Mouse (Mus musculus) urinary bladder, postnatal 10 days (tissue): Measurements from ENCODE around the gene Uvrag.

Source experiments
- DNase-seq: peaks from one replicate; pipeline ENCODE4 v3.0.0; 2022; ENCODE audit warnings: low spot score

The Uvrag gene

DNA sequence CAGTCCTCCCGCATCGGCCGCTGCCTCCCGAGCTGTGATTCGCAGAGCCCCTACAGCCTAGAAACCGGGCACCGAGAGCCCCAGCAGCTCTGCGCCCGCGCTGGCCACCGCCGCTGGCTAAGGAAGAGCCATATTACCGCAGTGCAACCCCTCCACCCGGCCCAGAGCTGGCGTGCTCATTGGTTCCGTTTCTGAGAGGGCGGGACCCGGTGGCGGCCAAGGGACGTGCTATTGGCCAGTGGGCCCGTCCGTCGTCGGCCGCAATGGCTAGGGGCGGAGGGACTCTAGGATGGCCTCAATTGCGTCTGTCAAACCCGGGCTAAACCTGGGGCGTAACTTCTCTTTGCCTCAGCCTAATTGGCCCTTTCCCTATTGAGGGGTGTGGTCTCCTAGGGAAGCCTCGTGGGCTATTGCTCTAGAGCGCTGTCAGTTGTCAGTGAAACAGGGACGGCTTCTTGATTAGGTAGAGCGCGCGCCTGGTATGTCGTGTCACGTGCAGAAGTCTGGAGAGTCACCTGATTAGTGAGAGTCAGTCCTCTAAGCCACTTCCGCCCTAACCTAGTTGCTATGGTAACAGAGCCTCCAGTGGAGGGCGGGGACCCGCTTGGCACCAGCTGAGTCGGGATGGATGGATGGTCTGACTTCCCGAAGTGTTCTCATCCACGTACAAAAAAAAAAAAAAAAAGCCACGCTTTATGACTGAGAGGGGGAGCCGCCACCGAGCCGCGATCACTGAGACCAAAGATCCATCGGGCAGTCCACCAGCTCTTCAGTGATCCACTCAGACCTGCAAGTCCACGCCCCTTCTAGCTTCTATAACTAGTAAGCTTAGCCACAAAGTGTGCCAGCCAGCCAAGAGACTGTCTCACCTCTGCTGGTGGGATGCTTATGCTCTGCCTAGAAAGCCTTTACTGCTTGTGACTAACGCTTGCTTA is at the start of gene Uvrag:
Gene Uvrag (minus strand): TSS at position 158 of the 935 bp plus-strand sequence.
- DNase-seq: peak; percentile 98

DNA sequence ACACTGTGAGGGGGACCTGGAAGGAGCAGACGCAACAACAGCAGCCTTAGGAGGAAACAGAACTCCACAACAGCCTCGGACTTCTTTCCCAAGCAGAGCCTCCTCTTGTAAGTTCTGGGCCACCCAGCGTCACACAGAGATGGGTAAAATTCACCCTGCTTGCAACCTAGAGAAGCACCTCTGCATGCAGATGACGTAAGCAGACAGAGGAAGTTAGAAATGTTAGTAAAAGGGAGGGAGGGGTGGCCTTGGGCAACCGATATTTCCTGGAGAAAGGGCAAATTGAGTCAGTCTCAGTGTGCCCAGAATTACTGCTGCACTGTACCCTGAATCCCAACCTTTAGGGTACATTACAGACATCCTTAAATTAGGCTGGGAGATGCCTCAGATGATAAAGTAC is 48.9 kb upstream of the Uvrag start:
- DNase-seq: no peak

DNA sequence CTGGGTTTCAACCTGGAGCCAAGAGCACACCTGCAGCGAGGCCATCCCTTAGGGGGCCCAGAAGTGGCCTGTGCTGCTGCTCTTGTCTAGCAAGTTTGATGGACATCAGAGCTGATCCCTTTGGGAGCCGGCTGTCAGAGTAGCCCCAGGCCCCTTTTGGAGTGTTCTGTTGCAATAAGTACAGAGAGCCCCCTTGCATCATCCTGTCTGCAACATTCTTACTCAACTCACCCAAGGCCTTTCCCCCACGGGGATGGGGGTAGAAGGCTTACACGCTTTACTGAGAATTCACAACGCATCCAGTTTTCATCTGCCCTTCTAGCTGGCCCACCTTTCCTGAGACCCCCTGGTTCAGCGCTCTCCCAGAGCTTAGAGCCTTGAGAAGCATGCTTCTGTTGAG is 47.7 kb upstream of the Uvrag start:
- no peak for DNase-seq

DNA sequence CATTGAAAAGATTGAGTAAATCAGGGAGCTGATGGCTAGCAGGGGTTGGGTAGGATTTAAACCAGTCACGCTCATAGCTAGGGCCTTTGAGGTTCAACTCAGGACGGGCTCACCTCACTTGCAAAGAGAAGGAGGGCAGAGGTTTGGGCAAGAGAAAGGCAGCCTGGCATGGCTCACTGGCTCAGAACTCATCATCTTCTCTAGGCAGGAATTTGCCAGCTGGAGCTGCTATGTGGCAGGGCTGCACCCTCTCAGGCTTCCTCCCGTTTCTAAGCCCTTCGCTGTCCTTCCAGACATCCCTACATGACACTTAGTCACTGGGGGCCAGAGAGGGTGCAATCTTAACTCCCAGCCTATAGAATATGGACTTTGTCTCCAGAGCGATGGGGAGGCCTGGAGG is 46.5 kb upstream of the Uvrag start:
- no peak for DNase-seq

DNA sequence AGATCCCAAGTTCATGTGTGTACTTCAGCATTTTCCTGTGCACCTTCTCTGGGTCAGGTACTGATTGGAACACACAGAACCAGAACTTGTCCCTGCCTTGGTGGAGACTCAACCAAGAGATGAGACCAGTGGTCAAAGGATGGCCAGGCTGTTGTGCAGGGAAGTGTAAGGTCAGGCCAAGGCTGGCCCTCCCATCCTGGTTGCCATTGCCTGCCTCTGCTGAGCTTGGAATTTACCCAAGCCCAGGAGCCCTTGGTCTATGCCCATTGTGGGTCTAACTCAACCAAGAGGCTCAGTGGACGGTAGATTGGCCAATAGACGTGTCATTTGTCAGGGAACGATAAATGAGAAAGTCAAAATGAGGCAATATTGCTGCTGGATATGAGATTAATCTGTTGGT is 44.5 kb upstream of the Uvrag start:
- no peak for DNase-seq

DNA sequence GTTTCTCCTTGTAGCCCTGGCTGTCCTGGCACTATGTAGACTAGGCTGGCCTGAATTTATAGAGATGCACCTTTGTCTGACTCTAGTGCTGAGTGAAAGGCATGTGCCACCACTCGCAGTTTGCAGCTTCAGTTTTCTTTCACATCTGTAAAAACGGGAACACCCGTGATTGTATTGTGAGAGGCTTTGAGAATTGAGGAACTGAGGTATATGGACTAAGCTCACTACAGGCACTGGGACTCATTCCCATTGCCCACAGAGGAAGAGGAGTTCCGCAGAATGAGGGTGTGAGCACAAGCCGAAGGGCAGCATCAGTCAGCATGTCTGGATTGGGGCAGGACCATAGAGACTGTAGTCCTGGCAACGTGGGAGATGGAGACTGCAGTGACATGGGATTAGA is 42.8 kb upstream of the Uvrag start:
- DNase-seq: no peak

DNA sequence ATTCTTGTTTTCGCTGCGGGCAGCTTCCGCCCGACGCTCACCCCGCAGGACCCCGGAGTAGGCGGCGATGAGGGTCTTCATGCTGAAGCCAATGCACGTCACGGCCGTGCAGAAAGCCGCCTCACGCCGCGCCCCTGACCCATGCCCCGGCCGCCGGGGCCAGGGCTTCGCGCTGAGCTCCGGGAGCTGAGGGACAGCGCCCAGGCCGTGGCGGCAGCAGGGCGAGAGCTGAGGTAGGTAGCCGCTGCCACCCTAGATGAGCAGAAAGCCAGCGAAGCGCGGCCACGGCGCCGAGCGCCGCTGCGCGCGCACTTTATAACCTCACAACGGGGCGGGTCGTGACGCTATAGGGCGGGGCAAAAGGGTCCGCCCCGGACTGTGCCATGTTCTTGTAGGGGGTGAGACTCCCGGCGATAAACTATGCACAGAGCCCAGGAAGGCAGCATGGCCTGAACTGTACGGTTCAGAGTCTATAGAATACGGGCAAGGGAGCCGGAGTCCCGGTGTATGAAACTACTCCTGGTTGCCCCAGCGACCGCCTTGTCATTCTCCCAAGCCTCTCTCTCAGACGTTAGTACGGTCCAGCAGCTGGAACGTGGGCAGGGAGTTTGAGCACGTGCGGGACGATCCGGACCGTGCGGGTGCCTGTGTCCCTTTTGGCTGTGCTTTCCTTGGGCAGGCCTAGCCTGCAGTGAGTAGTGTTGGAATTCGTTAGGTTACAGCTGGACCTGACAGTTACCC is 41.7 kb upstream of the Uvrag start, which contains the start of gene Dgat2:
Gene Dgat2 (minus strand): TSS at position 288 of the 741 bp plus-strand sequence.
- DNase-seq: peak; percentile 71

DNA sequence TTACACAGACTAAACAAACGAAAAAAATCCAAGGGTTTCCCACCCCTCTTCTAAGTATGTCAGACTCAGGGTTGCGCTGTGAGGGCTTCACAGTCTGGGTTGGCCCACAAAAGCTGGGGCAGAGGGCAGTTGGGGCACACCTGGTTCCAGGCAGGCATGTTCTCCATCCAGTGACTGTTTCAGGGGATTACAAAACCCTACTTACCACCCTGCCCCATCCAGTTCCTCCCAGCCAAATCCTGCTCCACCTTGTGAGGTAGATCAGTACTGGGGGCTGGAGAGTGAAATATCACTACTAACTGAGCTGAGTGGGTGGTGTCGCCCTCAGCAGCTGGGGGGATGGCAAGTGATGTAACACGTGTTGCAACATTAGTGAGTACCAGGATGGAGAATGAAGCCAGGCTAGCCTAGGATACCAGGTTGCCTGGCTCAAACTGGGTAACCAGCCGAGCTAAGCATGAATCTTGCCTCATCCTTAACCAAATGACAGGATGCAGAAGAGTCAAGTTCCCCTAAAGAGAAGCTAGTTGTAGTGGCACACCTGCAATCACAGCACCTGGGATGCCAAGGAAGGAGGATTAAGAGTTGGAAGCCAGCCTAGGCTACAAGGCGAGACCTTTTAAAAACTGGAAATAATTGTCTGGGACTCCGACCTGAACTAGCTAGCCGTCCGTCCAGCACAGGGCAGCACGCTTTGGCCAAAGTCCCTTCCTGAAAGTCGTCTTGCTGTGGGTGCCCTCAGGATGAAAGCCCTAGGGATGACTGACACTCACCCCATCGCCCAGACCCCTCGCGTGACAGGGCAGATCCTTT is 40.9 kb upstream of the Uvrag start:
- DNase-seq: no peak

DNA sequence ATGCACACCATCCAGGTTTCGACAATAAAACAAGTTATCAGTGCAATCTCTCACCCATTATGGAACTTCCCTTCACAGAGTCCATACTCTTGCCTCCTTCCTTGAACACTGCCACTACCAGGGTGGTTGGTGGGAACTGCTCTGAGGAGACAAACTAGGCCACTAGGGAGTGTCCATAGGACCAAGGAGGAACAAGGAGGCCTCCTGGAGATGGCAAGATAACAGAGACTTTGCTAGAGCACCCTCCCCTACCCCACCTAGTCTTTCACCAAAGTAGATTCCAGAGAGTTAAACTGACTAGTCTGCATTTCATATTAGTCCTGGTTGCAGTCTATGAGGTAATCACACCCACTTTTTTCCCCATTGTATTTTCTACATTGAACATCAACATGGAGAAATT is 39.2 kb upstream of the Uvrag start:
- no peak for DNase-seq

DNA sequence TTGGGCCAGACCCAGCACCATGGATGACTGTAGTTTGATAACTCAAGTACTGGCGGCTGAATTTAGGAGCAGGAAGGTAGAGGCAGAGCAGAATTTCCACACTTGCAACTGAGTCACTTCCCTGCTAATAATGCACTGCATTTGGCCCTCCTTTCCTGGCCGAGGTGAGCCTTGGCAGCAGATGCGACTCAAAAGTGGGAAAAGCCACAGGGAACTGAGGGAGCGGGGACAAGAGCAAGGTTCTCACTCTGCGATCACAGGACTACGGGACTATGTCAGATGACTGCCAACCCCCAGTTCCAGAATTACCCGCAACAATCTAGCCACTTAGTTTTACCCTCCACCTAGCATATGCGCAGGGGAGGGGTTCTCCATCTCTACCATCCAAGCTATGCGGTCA is 38.3 kb upstream of the Uvrag start:
- DNase-seq: no peak

DNA sequence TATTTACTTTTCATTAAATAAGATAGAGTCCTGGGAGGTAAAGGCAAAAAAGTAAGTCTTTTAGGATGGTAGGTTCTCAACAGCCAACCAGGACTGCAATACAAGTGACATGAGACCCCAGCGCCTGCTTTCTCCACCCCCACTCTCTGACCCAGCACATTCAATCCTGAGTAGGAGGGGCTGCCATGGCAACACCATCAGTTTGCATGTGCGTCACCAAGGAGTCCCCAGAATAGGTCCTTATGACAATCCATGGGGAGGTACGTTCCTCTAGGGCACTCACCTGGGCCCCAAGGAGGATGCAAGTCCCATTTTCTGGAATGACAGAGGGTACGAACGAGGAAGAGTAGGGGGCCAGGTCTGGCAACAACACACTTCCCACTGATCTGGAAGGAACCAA is 36.4 kb upstream of the Uvrag start:
- no peak for DNase-seq

DNA sequence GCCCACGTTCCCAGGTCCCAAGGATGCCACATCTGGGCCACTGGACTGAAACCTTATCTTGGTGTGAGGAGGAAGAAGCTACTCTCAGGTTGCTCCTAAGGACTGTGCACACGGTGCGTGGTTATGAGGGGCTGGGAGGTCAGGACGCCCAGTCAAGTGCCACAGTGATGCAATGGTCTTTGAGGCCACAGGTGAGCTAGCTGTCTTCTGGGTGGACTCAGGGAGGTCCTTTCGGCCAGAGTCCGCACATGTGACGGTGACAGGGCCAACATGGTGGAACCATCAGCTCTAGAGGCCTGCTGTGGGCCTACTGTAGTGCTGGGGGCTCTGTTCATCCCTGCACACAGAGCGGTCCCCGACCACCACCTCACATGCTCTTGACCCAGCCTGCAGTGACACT is 34.7 kb upstream of the Uvrag start:
- no peak for DNase-seq

DNA sequence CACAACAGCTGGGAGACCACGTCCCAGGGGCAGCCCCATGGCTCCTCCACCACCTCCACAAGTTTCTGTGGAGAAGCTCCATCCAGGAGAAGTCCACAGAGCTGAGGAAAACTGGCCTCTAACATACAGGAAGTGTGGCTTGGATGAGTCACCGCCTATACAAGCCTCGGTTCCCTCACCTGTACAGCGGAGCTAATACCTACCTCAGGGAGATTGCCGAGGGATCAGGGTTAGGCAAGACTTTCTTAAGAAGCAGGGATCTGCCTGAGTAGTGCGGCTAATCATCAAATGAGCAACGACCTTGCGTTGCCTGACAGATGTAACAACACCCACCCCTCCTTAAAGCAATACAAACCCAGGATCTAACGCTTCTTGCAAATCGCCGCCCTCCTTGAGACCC is 34.2 kb upstream of the Uvrag start:
- DNase-seq: no peak

DNA sequence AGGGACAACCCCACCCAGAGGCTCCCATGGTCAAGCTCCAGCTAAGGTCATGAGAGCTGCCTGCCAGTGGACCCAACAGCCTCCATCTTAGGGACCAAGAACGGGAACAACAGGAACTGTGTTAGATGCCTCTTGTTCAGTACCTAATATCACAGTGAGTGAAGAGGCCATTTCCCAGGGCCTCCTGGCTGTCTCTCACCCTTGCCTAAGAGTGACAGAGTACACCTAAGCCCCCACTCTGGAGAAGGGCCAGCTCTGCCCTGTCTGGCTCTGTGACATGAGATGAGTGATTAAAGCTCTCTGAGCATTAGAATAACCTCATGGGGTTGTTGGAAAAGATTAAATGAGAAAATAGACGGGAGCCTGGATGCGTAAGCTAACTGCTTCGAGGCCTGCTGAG is 33.1 kb upstream of the Uvrag start:
- no peak for DNase-seq

DNA sequence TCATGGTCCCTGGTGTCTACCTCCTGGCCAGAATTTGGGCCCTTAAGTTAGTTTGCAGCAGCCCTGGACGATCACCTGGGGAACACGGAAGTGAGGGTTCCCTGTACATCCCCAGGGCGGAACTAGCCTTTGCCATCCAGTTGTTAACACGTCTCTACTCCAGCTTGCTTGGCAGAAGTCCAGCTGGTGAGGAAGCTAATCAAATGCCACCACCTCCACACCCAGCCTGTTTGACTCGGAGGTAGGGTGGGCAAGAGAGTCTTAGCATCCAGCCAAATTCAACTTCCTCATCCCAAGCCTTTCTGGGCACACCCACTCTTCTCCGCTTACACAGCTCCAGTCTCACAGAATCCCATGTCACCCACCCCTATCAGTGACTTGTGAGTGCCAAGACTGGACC is 32.0 kb upstream of the Uvrag start:
- DNase-seq: no peak

DNA sequence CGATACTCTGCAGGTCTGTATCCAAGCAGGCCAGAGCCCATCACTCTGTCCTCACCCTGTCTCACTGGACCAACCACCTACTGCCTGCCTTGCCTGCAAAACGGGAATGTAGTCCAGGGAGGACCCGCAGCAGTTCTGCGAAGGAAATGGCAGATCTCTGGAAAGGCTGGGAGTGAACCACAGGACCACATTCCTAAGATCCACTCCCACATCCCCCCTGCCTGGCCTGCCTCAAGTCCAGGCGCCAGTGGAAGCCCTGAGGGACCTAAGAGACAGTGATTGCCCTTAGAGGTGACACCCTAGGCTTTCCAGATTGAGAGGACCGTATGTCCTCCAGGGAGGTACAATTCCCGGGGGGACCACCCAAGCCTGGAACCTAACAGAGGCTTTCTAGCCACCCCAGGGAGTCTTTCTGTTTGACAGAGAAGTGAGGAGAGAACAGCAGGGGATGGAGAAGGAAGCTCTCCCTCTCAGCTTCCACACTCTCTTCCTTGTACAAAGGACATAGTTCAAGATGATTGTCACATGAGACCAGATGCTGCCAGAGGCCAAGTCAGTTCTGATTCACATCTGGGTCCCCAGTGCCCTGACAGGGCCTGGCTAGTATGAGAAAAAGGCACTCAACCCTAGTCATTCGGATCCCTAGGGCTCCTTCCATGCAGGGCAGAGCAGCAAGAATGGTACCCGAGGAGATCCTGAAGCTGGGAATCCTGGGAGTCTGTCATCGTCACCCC is 31.0 kb upstream of the Uvrag start:
- no peak for DNase-seq

DNA sequence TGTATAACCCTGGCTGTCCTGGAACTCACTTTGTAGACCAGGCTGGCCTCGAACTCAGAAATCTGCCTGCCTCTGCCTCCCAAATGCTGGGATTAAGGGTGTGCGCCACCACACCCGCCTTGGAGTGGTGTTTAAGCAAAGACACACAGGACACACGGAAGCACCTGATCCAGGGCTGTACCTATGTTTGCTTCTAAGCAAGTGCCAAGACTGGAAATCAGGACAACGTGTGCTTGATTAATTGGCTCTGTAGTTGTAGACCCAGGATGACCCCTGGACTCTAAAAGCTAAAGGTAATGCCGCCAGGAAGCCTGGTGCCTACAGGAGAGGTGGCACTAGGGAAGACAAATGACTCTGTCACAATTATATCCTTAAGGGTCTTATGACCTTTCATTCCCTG is 29.6 kb upstream of the Uvrag start:
- DNase-seq: no peak

DNA sequence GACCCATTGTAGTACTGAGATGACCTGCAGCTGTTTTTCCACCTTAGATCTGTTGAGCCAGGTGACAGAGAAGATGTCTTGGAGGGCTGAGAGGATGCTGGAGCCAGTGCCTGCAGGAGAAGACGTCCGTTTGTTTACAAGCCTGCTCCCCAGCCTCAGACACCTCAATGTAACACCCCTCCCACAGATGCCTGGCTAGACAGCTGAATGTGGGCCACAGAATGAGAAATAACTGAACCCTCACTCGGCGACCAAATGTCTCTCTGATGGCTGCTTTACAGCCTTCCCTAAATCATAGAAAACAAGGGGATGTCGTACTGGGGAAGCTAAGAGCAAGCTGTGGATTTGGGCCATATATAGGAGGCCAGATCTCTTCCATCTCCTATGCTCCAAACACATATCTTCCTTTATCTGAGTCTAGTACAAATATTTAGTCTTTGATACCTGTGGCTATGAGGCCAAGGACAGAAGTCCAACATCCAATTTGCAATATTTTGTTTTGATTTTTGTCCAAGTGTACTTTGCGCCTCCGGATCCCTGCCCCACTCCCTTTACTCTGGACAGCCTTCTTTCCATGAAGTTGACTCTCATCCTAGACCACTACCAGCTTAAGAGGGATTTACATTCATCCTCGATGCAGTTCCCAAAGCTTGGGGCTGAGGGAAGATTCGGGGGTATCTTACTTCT is 28.9 kb upstream of the Uvrag start:
- DNase-seq: no peak

DNA sequence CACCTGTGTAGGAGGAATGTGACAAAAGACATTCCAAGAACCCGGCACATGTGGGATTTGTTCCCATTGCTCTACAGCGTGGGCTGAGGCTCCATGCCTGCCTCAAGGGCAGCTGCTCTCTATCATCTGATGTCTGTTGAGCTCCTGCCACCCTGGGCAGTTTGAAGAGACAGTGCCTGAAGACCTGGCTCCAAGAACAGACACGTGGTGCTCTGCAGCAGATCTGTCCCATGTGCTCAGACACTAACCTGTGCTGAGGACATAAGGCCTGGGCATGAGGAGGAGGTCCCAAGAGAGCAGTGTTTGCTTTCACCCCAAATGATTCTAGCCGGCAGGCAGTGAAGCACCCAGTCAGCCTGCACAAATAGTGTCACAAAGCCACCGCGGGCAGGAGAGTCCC is 27.8 kb upstream of the Uvrag start:
- no peak for DNase-seq

DNA sequence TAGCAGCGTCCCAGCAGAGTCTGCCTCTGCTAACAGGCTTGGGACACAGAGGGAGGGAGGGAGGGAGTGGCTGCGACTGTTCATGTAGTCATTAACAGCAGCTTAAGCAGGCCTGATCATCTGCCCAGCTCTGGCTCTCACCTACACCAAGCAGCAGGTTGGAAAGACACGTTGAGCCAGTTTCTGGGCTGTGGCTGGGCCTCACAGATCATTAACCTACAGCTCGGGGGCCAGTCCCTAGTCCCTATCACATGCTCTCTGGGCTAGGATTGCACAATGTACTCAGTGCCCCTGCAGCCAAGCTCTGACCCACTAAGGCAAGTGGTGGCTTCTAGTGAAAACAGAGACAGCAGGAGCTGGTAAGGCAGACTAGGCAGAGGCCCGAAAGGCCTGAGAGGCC is 27.0 kb upstream of the Uvrag start:
- no peak for DNase-seq

DNA sequence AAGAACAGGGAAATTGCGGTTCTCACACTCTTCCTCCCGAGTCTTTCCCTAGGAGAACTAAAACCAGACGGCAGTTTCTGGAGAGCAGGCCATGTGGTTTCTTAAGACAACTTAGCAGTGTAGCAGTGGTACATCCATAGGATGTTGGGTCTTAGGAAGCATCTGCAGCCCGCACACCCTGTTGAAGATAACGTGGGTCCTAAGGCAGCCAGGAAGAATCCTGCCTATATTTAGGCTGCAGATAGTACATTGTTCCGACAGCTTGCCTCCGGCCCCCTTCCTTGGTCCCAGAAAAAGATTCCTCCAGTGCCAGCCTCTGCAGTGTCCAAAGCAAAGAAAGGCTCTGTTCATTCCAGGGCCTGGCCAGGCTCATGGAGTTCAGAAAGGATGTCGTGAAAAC is 25.2 kb upstream of the Uvrag start:
- DNase-seq: no peak
